Mouse (Mus musculus): Measurements from ENCODE around the gene Ring1. TPM values are rescaled to one million over a fixed set of nuclear protein-coding genes. Genes with fewer than 3 reads are reported as not detected.
"Not testable (repeated sequence)": the region's sequence is repeated elsewhere in the genome, so short reads cannot be mapped to it uniquely, and the experiment has no call there.

Gene Ring1
- polyA plus RNA-seq, 1 experiment from 2014 or later = 12.0 TPM

GRCm38 (mm10) chr17:33994959-33995358 is 29.5 kb downstream of the Ring1 start:
- no peak overlapping the region for H3K27ac ChIP-seq
- H3K79me2 ChIP-seq (ENCODE audit: inconsistent target) = peaks cover 24% of the 10 kb centered on the region; the same call in 1 of the 2 replicates
- WGBS (ENCODE audit: missing documents) = 92% methylated on average over 8 of the region's 8 CpGs
- H3K36me3 ChIP-seq (ENCODE audit: inconsistent target) = peaks cover 27% of the 10 kb centered on the region; the same call in 1 of the 2 replicates
- H3K4me3 ChIP-seq (ENCODE audit: inconsistent target) = no peak overlapping the region

DNA sequence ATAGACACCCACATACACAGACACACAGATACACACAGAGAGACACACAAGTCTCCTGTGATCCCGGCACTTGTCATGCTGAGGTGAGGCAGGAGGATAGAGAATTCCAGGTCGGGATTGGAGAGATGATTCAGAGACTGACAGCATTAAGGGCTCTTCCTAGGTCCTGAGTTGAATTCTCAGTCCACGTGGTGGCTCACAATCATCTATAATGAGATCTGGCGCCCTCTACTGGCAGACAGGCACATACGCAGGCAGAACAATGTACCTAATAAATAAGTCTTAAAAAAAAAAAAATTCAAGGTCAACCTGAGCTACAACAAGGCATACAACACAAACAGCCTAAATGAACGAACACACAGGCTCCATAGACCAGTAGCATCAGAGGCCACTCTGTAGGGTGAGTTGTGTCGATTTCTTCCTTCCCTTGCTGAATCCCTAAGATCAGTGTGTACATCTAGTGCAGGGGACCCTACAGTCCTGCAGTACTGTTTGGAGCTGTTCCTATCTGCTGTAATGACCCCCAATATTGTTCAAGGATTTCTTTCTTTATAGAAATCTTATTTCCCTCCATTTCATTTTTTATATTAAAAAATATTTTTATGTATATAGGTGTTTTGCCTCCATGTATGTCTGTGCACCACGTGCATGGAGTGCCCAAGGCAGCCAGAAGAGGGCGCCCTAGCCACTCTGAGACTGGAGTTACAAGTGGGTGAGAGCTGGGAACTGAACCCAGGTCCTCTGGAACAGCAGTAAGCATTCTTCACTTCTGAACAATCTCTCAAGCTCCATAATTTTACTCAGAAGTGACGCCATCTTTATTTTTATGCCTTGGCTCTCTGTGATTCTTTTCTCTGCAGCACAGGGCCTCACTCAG is 32.5 kb downstream of the Ring1 start:
- Histone ChIP-seq H3K4me3 (ENCODE audit: inconsistent target) (no peak overlapping the region), H3K36me3 (ENCODE audit: inconsistent target) (peaks cover 14% of the 10 kb centered on the region; the same call in 1 of the 2 replicates), H3K79me2 (ENCODE audit: inconsistent target) (no peaks in the 10 kb centered on the region), H3K27ac (no peak overlapping the region)
- WGBS (ENCODE audit: missing documents) = 37% methylated on average over 10 of the region's 10 CpGs

DNA sequence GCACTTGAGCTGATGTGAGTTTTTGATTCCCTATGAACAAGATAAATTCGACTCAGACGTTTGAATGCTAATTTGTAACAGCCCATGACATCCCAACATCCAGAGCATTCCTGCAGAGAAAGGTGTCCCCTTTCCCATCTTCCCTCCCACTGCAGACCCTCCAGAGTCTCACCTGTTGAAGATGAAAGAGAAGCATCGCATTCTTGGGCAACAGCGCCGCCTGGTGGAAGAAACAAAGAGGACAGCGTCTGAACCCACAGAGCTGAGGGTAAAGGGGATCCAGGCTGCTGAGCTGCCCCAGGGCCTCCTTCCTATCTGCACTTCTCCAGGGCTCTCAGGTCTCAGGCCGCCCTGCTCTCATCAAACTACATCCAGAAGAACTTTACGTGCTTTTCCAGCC is 42.3 kb downstream of the Ring1 start:
- WGBS (ENCODE audit: missing documents) = 12% methylated on average over 8 of the region's 8 CpGs
- not testable (repeated sequence) for H3K36me3 ChIP-seq (ENCODE audit: inconsistent target)
- Histone ChIP-seq H3K4me3 (ENCODE audit: inconsistent target) (peak overlapping the region; percentile 54; the same call in 1 of the 2 replicates), H3K27ac (peak overlapping the region; percentile 89; the same call in 1 of the 2 replicates), H3K79me2 (ENCODE audit: inconsistent target) (peaks cover 12% of the 10 kb centered on the region; the same call in 1 of the 2 replicates)

DNA sequence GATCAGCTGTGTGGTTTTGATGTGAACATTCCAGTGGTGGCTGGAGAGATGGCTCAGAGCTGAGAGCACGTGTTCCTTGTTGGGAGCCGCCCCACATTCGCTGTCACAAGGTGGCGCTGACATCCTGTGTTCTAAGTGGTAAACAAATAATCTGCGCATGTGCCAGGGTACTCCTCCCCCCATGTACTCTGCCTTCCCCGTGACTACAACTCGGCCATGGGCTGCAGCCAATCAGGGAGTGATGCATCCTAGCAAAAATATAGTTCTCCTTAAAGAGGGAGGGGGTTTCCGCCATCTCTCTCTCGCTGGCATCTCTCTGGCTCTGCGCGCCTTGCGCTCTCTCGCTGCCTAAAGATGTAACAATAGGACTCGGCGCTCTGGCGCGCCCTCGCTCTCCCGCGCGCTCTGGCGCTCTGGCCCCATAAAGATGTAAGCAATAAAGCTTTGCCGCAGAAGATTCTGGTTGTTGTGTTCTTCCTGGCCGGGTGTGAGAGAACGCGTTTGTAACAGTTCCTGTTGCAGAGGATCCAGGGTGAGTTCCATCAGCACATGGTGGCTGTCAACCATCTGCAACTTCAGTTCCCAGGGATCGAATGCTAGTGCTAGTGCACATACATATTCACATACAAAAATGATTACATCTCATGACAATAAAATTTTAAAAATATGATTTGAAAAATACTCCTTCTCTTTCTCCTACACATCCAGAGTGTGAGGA is 43.1 kb downstream of the Ring1 start:
- peak overlapping the region; percentile 89 for H3K27ac ChIP-seq
- WGBS (ENCODE audit: missing documents) = under 1% methylated on average over 26 of the region's 27 CpGs

DNA sequence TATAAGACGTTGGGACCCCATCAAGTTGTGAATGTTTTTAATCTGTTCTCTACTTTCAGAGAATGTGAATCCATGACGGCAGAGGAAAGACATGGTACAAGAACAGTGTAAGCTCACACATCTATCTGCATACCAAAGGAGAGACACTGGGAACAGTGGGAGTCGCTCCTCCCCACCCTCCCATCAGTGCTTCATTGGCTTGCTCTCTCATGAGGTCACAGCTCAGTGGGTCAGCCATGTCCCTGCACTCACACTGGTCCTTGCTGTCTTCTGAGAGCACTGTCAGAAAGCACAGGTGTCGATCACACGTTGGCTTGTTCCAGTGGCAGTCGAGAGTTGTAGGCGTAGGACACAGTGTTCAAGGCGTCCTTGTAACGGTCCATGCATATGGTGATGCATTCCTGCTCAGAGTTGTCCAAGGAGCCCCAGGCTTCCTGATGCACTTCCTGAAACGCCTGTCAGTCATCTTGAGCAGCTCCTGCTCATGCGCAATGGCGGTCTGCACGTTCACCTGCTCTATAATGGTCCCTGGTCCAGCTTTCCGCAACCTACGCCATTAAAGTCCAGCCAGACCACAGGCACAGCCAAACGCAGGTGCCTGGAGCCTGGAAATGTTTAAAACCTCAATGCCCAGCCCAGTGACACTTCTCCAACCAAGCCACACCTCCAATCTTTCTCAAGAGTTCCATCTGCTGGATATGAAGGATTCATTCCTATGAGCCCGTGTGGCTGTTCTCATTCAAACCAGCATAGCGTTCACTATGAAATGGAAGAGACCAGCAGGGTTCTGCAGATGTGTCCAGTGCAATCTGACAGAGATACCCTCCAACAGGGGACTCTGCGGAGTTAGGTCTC is 44.1 kb downstream of the Ring1 start:
- peaks cover 3% of the 10 kb centered on the region for H3K36me3 ChIP-seq (ENCODE audit: inconsistent target)
- no peak overlapping the region for H3K4me3 ChIP-seq (ENCODE audit: inconsistent target)
- peaks cover 20% of the 10 kb centered on the region; the same call in 1 of the 2 replicates for H3K79me2 ChIP-seq (ENCODE audit: inconsistent target)
- H3K27ac ChIP-seq = peak overlapping the region; percentile 89
- 83% methylated on average over 19 of the region's 19 CpGs for WGBS (ENCODE audit: missing documents)

More for the DNA sequence above, 43.1 kb downstream of the Ring1 start:
- H3K79me2 ChIP-seq (ENCODE audit: inconsistent target) = peaks cover 20% of the 10 kb centered on the region; the same call in 1 of the 2 replicates
- H3K4me3 ChIP-seq (ENCODE audit: inconsistent target) = peak overlapping the region; percentile 54
- not testable (repeated sequence) for H3K36me3 ChIP-seq (ENCODE audit: inconsistent target)

DNA sequence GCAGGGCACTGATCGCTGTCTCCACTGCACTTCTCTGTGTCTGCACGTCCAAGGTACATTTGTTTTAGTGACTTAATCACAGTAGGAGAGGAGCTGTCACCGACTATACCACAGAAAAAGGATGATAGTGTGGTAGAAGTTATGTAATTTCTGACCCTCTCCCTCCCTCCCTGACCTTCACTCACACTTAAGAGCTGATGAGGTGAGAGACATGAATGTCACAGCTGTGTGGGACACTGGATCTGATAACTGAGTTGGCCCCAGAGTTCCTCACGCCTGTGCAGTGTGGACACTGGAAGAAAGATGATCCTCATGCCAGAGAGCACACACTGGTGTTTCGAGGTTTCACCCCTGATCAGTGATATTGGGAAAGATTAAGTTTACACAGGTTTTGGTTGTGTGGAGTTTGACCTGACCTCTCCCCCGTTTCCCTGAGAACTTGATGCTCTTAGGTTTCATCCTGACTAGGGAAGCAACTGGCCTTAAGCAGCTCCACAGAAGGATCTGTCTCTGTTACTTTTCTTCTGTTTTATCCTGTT is 44.9 kb downstream of the Ring1 start:
- 72% methylated on average over 6 of the region's 6 CpGs for WGBS (ENCODE audit: missing documents)
- Histone ChIP-seq H3K27ac (peak overlapping the region; percentile 89), H3K79me2 (ENCODE audit: inconsistent target) (peaks cover 20% of the 10 kb centered on the region; the same call in 1 of the 2 replicates), H3K36me3 (ENCODE audit: inconsistent target) (peaks cover 11% of the 10 kb centered on the region), H3K4me3 (ENCODE audit: inconsistent target) (no peak overlapping the region)

GRCm38 (mm10) chr17:33978631-33979031 is 45.8 kb downstream of the Ring1 start:
- Histone ChIP-seq H3K79me2 (ENCODE audit: inconsistent target) (peaks cover 20% of the 10 kb centered on the region; the same call in 1 of the 2 replicates), H3K27ac (peak overlapping the region; percentile 89), H3K36me3 (ENCODE audit: inconsistent target) (peaks cover 17% of the 10 kb centered on the region), H3K4me3 (ENCODE audit: inconsistent target) (peak overlapping the region; percentile 68)
- WGBS (ENCODE audit: missing documents) = 1% methylated on average over 17 of the region's 17 CpGs

DNA sequence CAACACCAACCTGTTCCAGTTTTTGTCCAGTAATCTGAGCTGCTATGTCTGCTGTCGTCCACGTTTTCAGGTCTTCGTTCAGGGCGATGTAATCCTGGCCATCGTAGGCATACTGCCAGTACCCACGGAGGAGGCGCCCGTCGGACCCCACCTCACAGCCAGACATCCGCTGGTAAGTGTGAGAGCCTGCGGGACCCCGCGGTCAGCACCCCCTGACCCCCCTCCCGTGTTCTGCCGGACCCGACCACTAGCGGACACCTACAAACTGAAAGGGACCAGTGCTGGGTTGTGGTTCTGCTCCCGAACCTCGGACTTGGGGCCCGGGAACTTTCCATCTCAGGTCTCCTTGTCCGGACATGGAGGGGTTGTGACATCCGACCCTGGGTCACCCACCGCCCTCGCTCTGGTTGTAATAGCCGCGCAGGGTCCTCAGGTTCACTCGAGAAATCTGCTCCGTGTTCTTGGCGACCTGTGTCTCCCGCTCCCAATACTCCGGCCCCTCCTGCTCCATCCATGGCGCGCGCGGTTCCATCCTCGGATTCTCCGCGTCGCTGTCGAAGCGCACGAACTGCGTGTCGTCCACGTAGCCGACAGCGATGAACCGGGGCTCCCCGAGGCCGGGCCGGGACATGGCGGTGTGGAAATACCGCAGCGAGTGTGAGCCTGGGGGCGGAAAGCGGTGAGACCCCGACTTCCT is 46.5 kb downstream of the Ring1 start:
- peaks cover 20% of the 10 kb centered on the region; the same call in 1 of the 2 replicates for H3K79me2 ChIP-seq (ENCODE audit: inconsistent target)
- 7% methylated on average over 56 of the region's 57 CpGs for WGBS (ENCODE audit: missing documents)
- peak overlapping the region; percentile 89 for H3K27ac ChIP-seq
- peaks cover 17% of the 10 kb centered on the region for H3K36me3 ChIP-seq (ENCODE audit: inconsistent target)
- H3K4me3 ChIP-seq (ENCODE audit: inconsistent target) = peak overlapping the region; percentile 68

DNA sequence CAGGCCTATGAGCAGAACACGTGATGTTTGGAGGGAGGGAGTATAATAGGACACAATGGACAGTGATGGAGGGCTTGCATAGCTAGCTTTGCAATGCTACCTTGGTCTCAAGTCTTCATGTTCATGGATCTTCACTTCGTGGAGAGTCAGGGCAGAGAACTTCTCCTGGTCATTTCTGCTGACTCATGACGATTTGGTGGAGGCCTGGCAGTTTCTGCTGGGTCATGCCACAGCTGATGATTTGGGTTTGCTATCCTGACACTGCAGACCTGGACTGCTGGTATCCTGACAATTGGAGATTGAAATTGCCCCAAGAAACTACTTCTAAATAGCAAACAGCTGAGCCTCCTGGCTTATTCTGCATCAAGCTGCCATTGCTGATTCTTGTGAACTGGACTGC is 50.9 kb downstream of the Ring1 start:
- Histone ChIP-seq H3K27ac (no peak overlapping the region), H3K79me2 (ENCODE audit: inconsistent target) (peaks cover 20% of the 10 kb centered on the region; the same call in 1 of the 2 replicates), H3K4me3 (ENCODE audit: inconsistent target) (no peak overlapping the region), H3K36me3 (ENCODE audit: inconsistent target) (peaks cover 17% of the 10 kb centered on the region)
- 78% methylated on average over 3 of the region's 3 CpGs for WGBS (ENCODE audit: missing documents)

DNA sequence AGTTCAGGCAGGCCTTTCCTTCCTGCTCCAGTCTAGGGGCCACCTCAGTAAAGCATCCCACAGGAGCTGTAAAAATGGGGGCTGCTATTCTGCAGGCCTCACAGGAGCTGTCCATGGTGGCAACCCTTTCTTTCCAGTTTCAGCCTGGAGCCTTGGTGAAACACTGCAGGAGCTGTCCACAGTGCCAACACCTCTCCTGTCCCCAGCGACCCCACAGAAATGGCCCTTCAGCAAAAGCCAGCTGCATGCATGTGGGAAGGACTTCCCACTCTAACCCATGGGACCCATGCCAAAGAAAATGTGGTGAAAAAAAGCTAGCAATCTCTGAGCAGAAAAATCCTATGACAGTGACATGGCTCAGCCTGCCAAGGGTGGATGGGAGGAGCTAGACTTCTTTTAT is 51.8 kb downstream of the Ring1 start:
- H3K79me2 ChIP-seq (ENCODE audit: inconsistent target) = peaks cover 13% of the 10 kb centered on the region; the same call in 1 of the 2 replicates
- 33% methylated on average over 1 of the region's 1 CpGs for WGBS (ENCODE audit: missing documents)
- H3K27ac ChIP-seq = no peak overlapping the region
- peaks cover 17% of the 10 kb centered on the region for H3K36me3 ChIP-seq (ENCODE audit: inconsistent target)
- no peak overlapping the region for H3K4me3 ChIP-seq (ENCODE audit: inconsistent target)

Other genes with a start within 250 kb of the Ring1 start
- gene Angptl4, start 242.8 kb downstream of the Ring1 start, polyA plus RNA-seq (2018) = 5.8 to 23.0 TPM (median 12.1 TPM) in 3 replicates
- 5.5 to 10.9 TPM (median 9.8 TPM) in 3 replicates for gene Kank3, start 214.2 kb downstream of the Ring1 start, polyA plus RNA-seq (2018)
- 746 to 2,425 TPM (median 1,878 TPM) in 3 replicates for gene Rps28, start 200.1 kb downstream of the Ring1 start, polyA plus RNA-seq (2018)
- gene Ndufa7, start 200.1 kb downstream of the Ring1 start, polyA plus RNA-seq (2018) = 105 to 236 TPM (median 213 TPM) in 3 replicates
- gene Cd320, start 181.6 kb downstream of the Ring1 start, polyA plus RNA-seq (2018) = 2.0 to 5.0 TPM (median 4.1 TPM) in 3 replicates
- gene Gm7029, start 150.8 kb downstream of the Ring1 start, polyA plus RNA-seq (2018) = not detected in 3 replicates
- 1.3 to 6.1 TPM (median 2.3 TPM) in 3 replicates for gene Kifc1, start 134.0 kb downstream of the Ring1 start, polyA plus RNA-seq (2018)
- 1.8 TPM in 1 of 3 replicates, not detected in the others for gene Platr17, start 119.5 kb downstream of the Ring1 start, polyA plus RNA-seq (2018)
- 32.1 to 95.9 TPM (median 50.6 TPM) in 3 replicates for gene Daxx, start 115.3 kb downstream of the Ring1 start, polyA plus RNA-seq (2018)
- 235 to 575 TPM (median 237 TPM) in 3 replicates for gene Tapbp, start 108.8 kb downstream of the Ring1 start, polyA plus RNA-seq (2018)
- gene Zbtb22, start 108.8 kb downstream of the Ring1 start, polyA plus RNA-seq (2018) = 18.2 to 24.0 TPM (median 21.3 TPM) in 3 replicates
- gene Rgl2, start 95.1 kb downstream of the Ring1 start, polyA plus RNA-seq (2018) = 36.9 to 101 TPM (median 53.4 TPM) in 3 replicates
- 39.8 to 92.0 TPM (median 50.8 TPM) in 3 replicates for gene Pfdn6, start 84.3 kb downstream of the Ring1 start, polyA plus RNA-seq (2018)
- 10.9 to 27.3 TPM (median 11.8 TPM) in 3 replicates for gene Wdr46, start 84.0 kb downstream of the Ring1 start, polyA plus RNA-seq (2018)
- gene B3galt4, start 73.2 kb downstream of the Ring1 start, polyA plus RNA-seq (2018) = 4.0 to 11.7 TPM (median 6.8 TPM) in 3 replicates
- 30.3 to 39.3 TPM (median 30.5 TPM) in 3 replicates for gene Vps52, start 68.9 kb downstream of the Ring1 start, polyA plus RNA-seq (2018)
- gene Rps18, start 68.7 kb downstream of the Ring1 start, polyA plus RNA-seq (2018) = 829 to 1,952 TPM (median 1,389 TPM) in 3 replicates
- gene H2-K1, start 24.3 kb downstream of the Ring1 start, polyA plus RNA-seq (2018) = 2,418 to 4,239 TPM (median 2,994 TPM) in 3 replicates
- 28.2 to 38.3 TPM (median 35.6 TPM) in 3 replicates for gene H2-Ke6, start 3.4 kb upstream of the Ring1 start, polyA plus RNA-seq (2018)
- 67.7 to 120 TPM (median 117 TPM) in 3 replicates for gene Slc39a7, start 7.0 kb upstream of the Ring1 start, polyA plus RNA-seq (2018)
- 15.5 to 33.4 TPM (median 20.0 TPM) in 3 replicates for gene Rxrb, start 7.1 kb upstream of the Ring1 start, polyA plus RNA-seq (2018)
- gene Col11a2, start 14.8 kb upstream of the Ring1 start, polyA plus RNA-seq (2018) = 0.79 to 1.6 TPM (median 1.2 TPM) in 3 replicates
- 0.25 to 1.4 TPM (median 0.62 TPM) in 3 replicates for gene H2-Oa, start 67.7 kb upstream of the Ring1 start, polyA plus RNA-seq (2018)
- gene H2-DMa, start 94.9 kb upstream of the Ring1 start, polyA plus RNA-seq (2018) = 19.1 to 57.0 TPM (median 47.3 TPM) in 3 replicates
- 130 to 435 TPM (median 155 TPM) in 3 replicates for gene Brd2, start 98.0 kb upstream of the Ring1 start, polyA plus RNA-seq (2018)
- gene H2-DMb2, start 118.6 kb upstream of the Ring1 start, polyA plus RNA-seq (2018) = 1.2 to 2.2 TPM (median 1.8 TPM) in 3 replicates
- 26.4 to 54.6 TPM (median 34.2 TPM) in 3 replicates for gene H2-DMb1, start 128.4 kb upstream of the Ring1 start, polyA plus RNA-seq (2018)
- 42.0 to 121 TPM (median 79.2 TPM) in 3 replicates for gene Tap1, start 162.9 kb upstream of the Ring1 start, polyA plus RNA-seq (2018)
- 38.9 to 88.0 TPM (median 49.9 TPM) in 3 replicates for gene Psmb9, start 163.1 kb upstream of the Ring1 start, polyA plus RNA-seq (2018)
- gene Psmb8, start 173.0 kb upstream of the Ring1 start, polyA plus RNA-seq (2018) = 147 to 329 TPM (median 288 TPM) in 3 replicates
- gene Tap2, start 178.8 kb upstream of the Ring1 start, polyA plus RNA-seq (2018) = 26.1 to 58.7 TPM (median 37.6 TPM) in 3 replicates
- gene H2-Ob, start 214.2 kb upstream of the Ring1 start, polyA plus RNA-seq (2018) = 0.15 to 0.41 TPM (median 0.33 TPM) in 3 replicates
- 88.0 to 180 TPM (median 145 TPM) in 3 replicates for gene H2-Ab1, start 233.0 kb upstream of the Ring1 start, polyA plus RNA-seq (2018)